Mouse (Mus musculus) forebrain, embryonic 12.5 days (tissue): Measurements from ENCODE around the gene Smg7. TPM values are rescaled to one million over a fixed set of nuclear protein-coding genes. Genes with fewer than 3 reads are reported as not detected.

Source experiments
- ATAC-seq: fragments of 200-750 bp; cut with Nextera tagmentation; 2 replicates; pipeline ENCODE4 v1.8.0; 2017; ENCODE audit warnings: moderate TSS enrichment; ENCODE audit not compliant: low FRiP score
- H3K27ac ChIP-seq: fragments of 300-500 bp; sonication (generic); 2 replicates; pipeline ENCODE4 v1.5.1; 2016; ENCODE audit warnings: mild to moderate bottlenecking
- H3K27me3 ChIP-seq: fragments of 300-500 bp; sonication (generic); 2 replicates; pipeline ENCODE4 v1.6.1; 2016; ENCODE audit warnings: mild to moderate bottlenecking
- H3K36me3 ChIP-seq: fragments of 300-500 bp; sonication (generic); replicated peaks from 2 replicates; pipeline ENCODE4 v1.6.1; 2016; ENCODE audit warnings: mild to moderate bottlenecking
- H3K4me1 ChIP-seq: fragments of 300-500 bp; sonication (generic); 2 replicates; pipeline ENCODE4 v1.6.1; 2016
- H3K4me2 ChIP-seq: fragments of 300-500 bp; sonication (generic); 2 replicates; pipeline ENCODE4 v1.6.1; 2016; ENCODE audit warnings: mild to moderate bottlenecking, moderate library complexity
- H3K4me3 ChIP-seq: fragments of 300-500 bp; sonication (generic); replicated peaks from 2 replicates; pipeline ENCODE4 v1.5.1; 2016; ENCODE audit warnings: mild to moderate bottlenecking
- H3K9ac ChIP-seq: fragments of 300-500 bp; sonication (generic); 2 replicates; pipeline ENCODE4 v1.6.1; 2016; ENCODE audit warnings: mild to moderate bottlenecking
- H3K9me3 ChIP-seq: fragments of 300-500 bp; sonication (generic); 2 replicates; pipeline ENCODE4 v1.6.1; 2016
- WGBS: fragments of 180-500 bp; shearing (Covaris S2); methylation state at CpG from one replicate; pipeline ENCODE4 v1.1.7; 2016; 5-methylcytosine and 5-hydroxymethylcytosine counted together
- polyA plus RNA-seq: library from polyadenylated mRNA; unstranded; fragments of >200 nt; fragmentation: Nextera tagmentation; extraction: Ambion mirVana; gene quantifications from 2 replicates; pipeline ENCODE4 v1.2.1, GENCODE M21; 2016

Gene Smg7
- polyA plus RNA-seq, 1 experiment from 2014 or later = 34.1 TPM

DNA sequence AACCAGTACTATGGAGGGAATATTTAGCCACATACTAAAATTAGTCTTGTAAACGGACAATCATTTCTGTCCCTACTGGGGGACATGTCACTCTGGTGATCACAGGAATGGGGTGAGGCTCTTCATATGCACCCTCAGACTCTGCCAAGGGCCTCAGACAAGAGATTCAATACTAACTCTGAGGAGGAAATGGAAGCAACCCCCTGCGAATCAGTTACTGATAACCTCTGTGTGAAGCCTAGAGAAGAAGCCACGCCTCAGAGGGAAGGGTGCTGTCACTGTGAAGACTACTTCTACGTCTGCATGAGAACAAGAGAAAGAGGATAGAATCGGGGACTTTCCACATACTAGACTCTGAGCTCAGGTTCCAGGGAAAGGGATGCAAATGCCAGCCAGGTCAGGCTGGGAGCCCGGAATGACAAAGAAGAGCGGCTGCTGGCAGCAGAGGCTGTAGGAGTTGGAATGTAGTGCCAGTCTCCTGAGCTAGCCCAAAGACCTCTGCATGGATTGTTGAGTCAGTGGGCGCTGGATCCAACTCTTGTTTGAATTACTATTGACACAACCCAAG is 106.7 kb downstream of the Smg7 start:
- Histone ChIP-seq H3K36me3 (no peaks in the 10 kb centered on the region), H3K27me3 (no peaks in the 10 kb centered on the region), H3K4me2 (no peak overlapping the region), H3K9ac (no peak overlapping the region), H3K4me3 (no peak overlapping the region), H3K4me1 (peaks cover 22% of the 10 kb centered on the region), H3K27ac (no peak overlapping the region), H3K9me3 (no peaks in the 10 kb centered on the region)
- WGBS = 79% methylated on average over 8 of the region's 8 CpGs
- no peak for ATAC-seq

DNA sequence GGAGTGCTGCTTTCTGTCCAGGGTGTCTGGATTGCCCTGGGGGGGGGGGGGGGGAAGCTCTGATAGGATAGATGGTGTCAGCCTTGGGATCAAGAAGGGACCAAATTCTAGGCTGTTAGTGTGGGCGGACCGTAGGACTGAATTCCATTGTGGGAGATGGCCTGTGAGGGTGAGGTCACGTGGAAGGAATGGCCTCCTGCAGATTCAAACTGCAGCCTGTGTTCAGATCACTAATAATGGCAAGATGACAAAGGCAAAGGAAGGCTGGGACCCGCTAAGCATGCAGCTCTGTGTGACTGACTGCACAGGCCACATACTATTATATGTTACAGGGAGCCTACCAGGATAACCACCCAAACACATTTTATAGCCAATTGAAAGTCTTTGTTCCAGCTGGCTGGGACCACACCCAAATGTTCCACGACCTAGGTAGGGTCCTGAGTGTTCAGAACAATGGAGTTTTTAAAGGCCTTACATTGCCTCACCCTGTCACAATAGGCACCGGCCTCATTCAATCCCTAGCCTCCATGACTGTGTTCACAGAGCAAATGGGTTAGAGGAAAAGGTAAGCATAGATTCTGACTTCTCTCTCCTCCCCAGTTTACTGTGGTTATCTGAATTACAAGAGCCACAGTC is 108.8 kb downstream of the Smg7 start:
- Histone ChIP-seq H3K36me3 (no peaks in the 10 kb centered on the region), H3K27me3 (no peaks in the 10 kb centered on the region), H3K27ac (peak overlapping the region; percentile 31; the same call in 1 of the 2 replicates), H3K9ac (no peak overlapping the region), H3K4me3 (no peak overlapping the region), H3K4me2 (no peak overlapping the region), H3K9me3 (no peaks in the 10 kb centered on the region), H3K4me1 (peaks cover 19% of the 10 kb centered on the region)
- ATAC-seq = peak; percentile 68
- WGBS = 10% methylated on average over 6 of the region's 6 CpGs

DNA sequence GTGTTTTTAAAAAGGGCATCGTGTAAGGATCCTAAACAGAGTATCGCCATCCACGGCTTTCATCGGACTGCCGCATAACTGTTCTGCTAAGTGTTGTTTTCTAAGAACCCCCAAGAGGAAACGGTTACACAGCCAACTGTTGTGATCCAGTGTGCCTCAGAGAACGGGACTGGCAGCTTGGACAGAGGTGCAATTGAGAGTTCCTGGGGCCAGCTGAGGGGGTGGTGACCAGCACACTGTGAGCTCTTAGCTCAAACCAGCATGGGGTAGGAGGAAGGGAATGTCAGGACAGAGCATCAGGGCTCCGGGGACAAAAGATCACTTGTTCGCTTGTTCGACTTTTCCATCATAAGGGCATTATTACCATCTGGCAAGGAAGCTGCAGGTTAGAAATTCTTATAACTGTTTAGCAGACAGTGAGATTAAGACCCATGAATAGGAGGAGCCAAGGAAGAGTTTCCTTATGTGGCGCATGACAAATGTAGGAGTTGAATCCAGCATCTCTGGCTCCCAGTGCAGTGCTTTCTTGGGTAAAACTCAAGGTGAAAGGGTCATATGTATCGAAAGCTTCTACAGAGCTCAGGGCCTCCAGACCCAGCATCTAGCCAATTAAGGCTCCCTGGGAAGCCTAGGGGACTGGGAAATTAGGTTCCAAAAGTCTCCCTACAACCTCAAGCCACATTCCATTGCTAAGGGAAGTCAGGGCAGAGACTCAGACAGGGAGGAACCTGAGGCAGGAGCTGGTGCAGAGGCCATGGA is 109.5 kb downstream of the Smg7 start:
- Histone ChIP-seq H3K9me3 (no peaks in the 10 kb centered on the region), H3K4me2 (peak overlapping the region; percentile 30), H3K27me3 (no peaks in the 10 kb centered on the region), H3K9ac (peak overlapping the region; percentile 21; the same call in 1 of the 2 replicates), H3K27ac (peak overlapping the region; percentile 31; the same call in 1 of the 2 replicates), H3K4me3 (no peak overlapping the region), H3K36me3 (no peaks in the 10 kb centered on the region), H3K4me1 (peaks cover 22% of the 10 kb centered on the region)
- 10% methylated on average over 12 of the region's 12 CpGs for WGBS
- no peak for ATAC-seq

DNA sequence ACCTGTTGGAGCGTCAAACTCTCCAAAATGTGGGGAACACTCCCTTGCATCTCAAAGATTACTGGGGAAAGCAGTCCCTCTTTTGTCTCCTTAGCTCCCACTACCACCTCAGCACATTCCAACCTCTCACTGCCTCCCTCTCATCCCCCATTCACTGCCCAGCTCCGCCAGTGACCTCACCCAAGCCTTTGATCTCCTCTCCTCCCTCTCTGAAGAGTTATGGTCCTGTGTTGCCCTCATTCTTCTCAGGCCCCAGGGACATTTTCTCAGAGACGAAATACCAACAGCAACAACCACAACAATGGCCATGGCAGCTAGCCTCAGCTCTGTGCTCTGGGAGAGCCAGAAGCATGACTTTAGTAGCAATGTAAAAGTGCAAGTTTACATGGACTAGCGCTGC is 111.2 kb downstream of the Smg7 start:
- Histone ChIP-seq H3K9ac (no peak overlapping the region), H3K27me3 (no peaks in the 10 kb centered on the region), H3K4me3 (no peak overlapping the region), H3K4me1 (peaks cover 22% of the 10 kb centered on the region), H3K36me3 (no peaks in the 10 kb centered on the region), H3K9me3 (no peaks in the 10 kb centered on the region), H3K27ac (no peak overlapping the region), H3K4me2 (no peak overlapping the region)
- no peak for ATAC-seq
- WGBS = 21% methylated on average over 4 of the region's 4 CpGs

DNA sequence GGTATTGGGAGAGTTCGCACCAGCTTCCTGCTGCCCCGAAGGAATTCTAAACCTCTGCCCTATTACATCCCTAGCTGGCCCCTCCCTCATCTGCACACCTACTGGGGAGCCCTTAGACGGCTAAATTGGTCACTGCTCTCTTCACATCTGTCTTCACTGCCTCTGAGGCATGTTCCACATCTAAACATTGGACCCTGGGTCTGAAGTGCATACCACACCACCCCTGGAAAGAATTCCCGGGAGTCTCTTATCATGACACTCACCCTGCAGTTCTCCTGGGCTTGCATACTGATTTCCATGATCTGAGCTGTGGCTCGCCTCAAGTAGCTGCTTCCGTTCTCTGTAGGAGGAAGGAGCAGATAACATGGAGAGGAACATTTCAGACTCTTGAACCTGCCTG is 111.6 kb downstream of the Smg7 start:
- no peaks in the 10 kb centered on the region for H3K9me3 ChIP-seq
- no peak overlapping the region for H3K4me2 ChIP-seq
- no peaks in the 10 kb centered on the region for H3K36me3 ChIP-seq
- WGBS = 30% methylated on average over 6 of the region's 6 CpGs
- H3K9ac ChIP-seq = no peak overlapping the region
- peaks cover 22% of the 10 kb centered on the region for H3K4me1 ChIP-seq
- no peaks in the 10 kb centered on the region for H3K27me3 ChIP-seq
- no peak overlapping the region for H3K27ac ChIP-seq
- ATAC-seq = 0 out of 2 replicates have a peak, but pooled peaks have one; percentile 20
- H3K4me3 ChIP-seq = no peak overlapping the region

DNA sequence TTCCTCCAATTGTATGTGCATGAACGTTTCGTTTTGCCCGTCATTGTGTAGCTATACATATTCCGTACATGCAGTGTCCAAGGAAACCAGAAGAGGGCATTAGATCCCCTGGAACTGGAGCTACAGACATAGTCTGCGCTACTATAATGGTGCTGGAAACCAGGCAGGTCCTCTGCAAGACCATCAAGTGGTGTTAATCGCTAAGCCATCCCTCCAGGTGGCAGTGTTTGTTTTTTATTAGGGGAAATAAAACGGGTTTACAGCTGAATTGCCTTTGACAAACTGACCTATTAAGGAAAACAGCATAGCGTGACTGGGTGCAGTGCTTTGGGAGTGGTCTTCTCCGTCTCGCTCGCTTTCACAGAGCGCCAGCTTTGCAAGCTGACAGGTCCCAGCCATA is 112.2 kb downstream of the Smg7 start:
- Histone ChIP-seq H3K4me3 (no peak overlapping the region), H3K36me3 (no peaks in the 10 kb centered on the region), H3K9ac (no peak overlapping the region), H3K4me2 (no peak overlapping the region), H3K9me3 (no peaks in the 10 kb centered on the region), H3K27ac (no peak overlapping the region), H3K4me1 (peaks cover 22% of the 10 kb centered on the region), H3K27me3 (no peaks in the 10 kb centered on the region)
- WGBS = 29% methylated on average over 12 of the region's 12 CpGs
- ATAC-seq = no peak

DNA sequence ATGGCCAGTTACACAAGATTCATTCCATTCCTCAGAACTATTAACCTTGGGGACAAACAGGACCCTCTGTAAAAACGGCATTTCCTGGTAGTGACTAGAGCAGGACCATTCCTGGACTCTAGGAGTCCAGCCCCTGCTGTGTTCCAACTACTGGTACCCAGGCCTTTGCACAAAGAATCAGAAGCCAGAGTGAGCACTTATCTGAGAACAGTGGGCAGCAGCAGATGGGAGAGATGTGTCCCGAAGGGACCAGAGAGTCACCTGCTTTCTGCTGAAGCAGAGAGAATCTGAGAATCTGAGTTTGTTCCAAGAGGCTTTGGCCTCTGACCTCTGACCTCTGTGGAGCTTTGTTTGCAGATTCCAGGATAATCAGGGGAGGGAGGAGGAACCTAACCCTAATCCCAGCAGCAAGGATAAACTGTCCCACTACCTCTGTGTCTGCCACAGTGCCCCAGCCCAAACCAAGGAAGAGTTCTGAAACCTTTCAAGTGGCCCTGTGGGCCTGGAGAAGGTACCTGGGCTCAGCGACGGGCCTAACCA is 114.3 kb downstream of the Smg7 start:
- no peak overlapping the region for H3K4me2 ChIP-seq
- no peak overlapping the region for H3K9ac ChIP-seq
- H3K27ac ChIP-seq = no peak overlapping the region
- H3K4me1 ChIP-seq = peaks cover 14% of the 10 kb centered on the region
- no peak for ATAC-seq
- H3K36me3 ChIP-seq = no peaks in the 10 kb centered on the region
- H3K27me3 ChIP-seq = no peaks in the 10 kb centered on the region
- H3K4me3 ChIP-seq = no peak overlapping the region
- no peaks in the 10 kb centered on the region for H3K9me3 ChIP-seq
- WGBS = 20% methylated on average over 4 of the region's 4 CpGs

Other genes starting within 250 kb of the Smg7 start
- not detected in 2 replicates for gene Apobec4, start 152.1 kb downstream of the Smg7 start, polyA plus RNA-seq
- 19.8 and 20.9 TPM in 2 replicates for gene Rgl1, start 136.3 kb downstream of the Smg7 start, polyA plus RNA-seq
- gene Arpc5, start 136.1 kb downstream of the Smg7 start, polyA plus RNA-seq = 275 and 281 TPM in 2 replicates
- 1.8 and 2.2 TPM in 2 replicates for gene Ncf2, start 102.5 kb downstream of the Smg7 start, polyA plus RNA-seq
- 23.7 and 24.3 TPM in 2 replicates for gene Nmnat2, start 52.3 kb upstream of the Smg7 start, polyA plus RNA-seq